Mouse (Mus musculus) liver, embryonic 14.5 days (tissue): Measurements from ENCODE around the gene Serpina3n.
"Not testable (repeated sequence)": the region's sequence is repeated elsewhere in the genome, so short reads cannot be mapped to it uniquely, and the experiment has no call there.

Source experiments
- CTCF ChIP-seq: IDR thresholded peaks from 2 replicates; pipeline ENCODE4 v1.5.1; 2016; ENCODE audit warnings: antibody characterized with exemption, low read depth, control low read depth
- EP300 ChIP-seq: IDR thresholded peaks from 2 replicates; pipeline ENCODE4 v1.6.1; 2016; ENCODE audit warnings: antibody characterized with exemption, low read depth

DNA sequence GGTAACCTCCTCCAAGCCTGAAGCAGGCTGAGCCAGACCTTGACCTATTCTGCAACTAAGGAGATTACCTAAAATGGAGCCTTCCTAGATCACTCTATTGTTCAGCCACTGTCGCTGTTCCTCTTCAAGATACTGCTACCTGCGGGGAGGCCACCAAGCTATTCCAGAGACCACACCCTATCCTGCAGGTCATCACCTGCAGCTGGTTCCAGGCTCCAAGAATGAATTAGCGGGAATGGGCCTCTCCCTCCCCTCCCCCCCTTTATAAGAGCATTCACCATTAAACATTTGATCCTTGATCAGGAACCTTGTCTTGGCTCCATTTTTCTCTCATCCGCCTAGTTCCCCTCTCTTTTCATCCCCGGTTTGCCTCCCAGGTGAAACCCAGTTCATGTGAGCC is 29.4 kb upstream of the Serpina3n start:
- TF ChIP-seq EP300, CTCF: not testable (repeated sequence)
